Mouse (Mus musculus): ENCODE data around the gene Sgms1. TPM values are rescaled to one million over a fixed set of nuclear protein-coding genes. Genes with fewer than 3 reads are reported as not detected.
A peak's percentile ranks its signal among the peaks of the same experiment; 100 is the strongest.
"Not testable (repeated sequence)": the region's sequence is repeated elsewhere in the genome, so short reads cannot be mapped to it uniquely, and the experiment has no call there.

Gene Sgms1
- total RNA-seq, 2 experiments from 2014 or later, result 108 to 157 TPM

DNA sequence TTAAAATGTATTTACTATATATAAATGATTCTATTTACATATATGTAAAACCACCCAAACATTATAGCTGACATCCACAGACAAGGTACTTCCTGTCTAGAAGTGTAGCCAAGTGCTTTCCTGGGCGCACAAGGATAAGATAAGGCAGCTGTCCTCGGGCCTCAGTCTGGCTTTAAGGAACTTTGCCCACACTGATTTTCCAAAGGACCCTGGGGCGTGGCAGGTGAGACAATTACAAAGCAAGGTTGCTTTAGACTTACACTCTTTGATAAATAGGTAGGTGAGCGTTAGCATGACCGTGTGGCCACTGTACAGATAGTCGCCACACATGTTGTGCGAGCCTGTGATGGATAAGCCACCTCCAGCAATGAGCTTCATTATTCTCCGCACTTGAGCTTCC lies 260.2 kb downstream of the Sgms1 start:
- ATAC-seq (replicated peaks; ENCODE audit: low FRiP score, poor library complexity, severe bottlenecking), result no peak

DNA sequence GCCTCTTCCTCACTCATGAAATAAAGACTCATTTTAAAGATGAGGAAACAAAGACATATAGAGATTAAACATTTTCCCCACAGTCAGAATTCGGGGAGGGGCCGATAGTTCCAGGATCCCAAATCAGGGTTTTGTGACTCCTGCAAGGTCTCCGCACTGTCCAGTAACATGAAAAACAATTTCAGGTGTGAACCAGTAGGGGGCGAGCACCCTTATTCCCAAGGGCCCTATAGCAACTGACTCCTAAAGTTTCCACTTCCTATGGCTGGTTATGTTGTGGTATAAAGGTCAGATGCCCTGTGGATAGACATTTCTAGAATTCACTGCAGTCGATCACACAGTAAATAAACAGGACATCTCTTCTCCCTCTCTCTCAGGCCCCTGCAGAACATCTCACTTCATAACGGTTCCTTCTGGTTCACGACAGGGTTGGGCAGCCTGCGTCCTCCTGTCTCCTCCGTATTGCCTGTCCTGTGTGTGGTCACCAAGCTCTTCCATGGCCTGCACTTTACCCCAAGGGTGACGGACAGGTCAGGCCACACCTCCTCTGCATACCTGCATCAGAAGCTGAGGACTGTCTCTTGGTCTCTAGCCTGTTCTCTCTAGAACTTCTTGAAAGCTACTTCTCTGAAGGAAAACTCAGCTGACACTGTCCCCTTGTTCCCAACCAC lies 262.2 kb downstream of the Sgms1 start:
- ATAC-seq (replicated peaks; ENCODE audit: low FRiP score, poor library complexity, severe bottlenecking), result peak; percentile 57

DNA sequence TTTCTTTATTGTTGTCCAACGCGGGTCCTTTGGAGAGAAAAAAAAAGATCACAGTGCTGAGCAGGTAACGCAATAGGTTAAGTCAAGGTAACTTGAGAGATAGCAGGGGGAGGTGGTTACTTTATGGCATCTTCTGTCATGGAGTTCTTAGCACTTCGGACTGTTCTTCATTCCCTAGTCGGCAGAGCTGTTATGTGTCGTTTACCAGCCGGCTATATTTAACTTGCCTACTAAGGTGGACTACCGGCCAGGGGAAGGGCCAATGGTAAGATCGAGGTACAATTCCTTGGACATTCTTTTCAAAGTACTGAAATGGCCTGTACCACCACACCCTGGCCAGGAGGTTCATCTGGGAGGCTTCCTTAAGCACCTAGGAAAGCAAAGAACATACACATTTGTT lies 265.4 kb downstream of the Sgms1 start:
- ATAC-seq (replicated peaks; ENCODE audit: low FRiP score, poor library complexity, severe bottlenecking), result no peak

DNA sequence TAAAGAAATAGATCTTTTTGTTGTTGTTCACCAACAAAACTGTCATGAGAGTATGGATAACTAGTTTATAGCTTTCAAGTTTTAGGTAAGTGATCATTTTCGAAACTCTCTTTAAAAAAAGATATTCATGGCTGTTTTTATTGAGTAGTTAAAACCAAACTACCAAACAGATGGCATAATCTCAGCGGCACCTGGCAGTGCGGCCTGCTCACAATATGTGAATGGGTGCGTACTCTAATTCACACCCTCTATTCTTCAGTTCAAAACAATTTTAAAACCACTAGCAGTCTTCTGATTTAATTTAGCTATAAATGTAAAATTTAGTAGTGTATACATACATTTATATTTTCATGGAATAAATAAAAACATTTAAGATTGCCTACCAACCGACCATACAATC lies 266.3 kb downstream of the Sgms1 start:
- no peak for ATAC-seq (replicated peaks; ENCODE audit: low FRiP score, poor library complexity, severe bottlenecking)

DNA sequence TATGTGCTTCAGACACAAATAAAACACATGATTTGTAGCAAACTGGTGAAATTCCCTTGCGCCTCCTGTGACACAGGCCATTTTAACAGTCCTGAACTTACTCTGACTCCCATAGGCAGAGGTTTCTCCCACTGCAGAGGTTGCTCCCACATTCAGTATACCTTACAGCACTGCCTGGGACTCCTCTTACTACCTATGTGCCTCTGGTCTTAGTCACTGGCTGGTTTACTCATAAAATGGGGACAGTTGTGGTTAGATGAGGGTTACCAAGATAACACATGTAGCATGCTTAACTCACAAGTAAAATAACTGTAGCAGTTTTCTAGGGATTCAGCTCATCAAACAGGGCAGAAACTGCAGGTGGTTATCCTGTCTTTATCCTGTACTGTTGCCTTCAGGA lies 268.7 kb downstream of the Sgms1 start:
- no peak for ATAC-seq (replicated peaks; ENCODE audit: low FRiP score, poor library complexity, severe bottlenecking)

DNA sequence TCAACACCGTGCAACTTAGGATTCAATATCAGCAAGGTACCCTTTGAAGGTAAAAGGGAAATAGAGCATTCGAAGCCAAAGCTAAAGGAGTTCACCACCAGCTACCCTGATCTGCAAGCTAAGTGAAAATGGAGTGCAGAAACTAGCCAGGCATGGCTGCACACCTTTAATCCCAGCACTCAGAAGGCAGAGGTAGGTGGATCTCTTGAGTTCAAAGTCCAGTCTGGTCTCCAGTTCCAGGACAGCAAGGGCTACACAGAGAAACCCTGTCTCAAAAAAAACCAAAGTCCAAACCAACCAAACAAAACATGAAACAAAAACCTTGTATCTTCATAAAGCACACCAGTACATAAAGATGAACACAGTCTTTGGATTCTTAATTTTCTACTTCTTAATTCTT lies 269.8 kb downstream of the Sgms1 start:
- no peak for ATAC-seq (replicated peaks; ENCODE audit: low FRiP score, poor library complexity, severe bottlenecking)

DNA sequence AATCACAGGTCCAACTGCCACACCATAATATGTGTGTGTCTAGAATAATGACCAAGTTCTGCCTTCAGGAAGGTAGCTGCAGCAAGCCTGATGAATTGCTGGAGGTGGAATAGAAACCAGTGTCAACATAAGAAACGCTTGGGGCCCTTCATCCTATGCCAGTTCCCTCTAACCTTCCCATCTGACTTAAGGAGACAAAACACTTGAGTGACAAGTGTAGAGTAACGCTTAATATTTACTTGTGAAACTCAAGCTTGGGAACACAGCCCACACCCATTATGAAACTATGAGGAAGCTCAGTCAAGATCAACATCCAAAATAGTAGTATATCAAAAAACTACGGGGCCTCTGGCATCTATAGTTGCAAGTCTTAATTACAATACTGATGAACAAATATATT lies 271.0 kb downstream of the Sgms1 start:
- no peak for ATAC-seq (replicated peaks; ENCODE audit: low FRiP score, poor library complexity, severe bottlenecking)

DNA sequence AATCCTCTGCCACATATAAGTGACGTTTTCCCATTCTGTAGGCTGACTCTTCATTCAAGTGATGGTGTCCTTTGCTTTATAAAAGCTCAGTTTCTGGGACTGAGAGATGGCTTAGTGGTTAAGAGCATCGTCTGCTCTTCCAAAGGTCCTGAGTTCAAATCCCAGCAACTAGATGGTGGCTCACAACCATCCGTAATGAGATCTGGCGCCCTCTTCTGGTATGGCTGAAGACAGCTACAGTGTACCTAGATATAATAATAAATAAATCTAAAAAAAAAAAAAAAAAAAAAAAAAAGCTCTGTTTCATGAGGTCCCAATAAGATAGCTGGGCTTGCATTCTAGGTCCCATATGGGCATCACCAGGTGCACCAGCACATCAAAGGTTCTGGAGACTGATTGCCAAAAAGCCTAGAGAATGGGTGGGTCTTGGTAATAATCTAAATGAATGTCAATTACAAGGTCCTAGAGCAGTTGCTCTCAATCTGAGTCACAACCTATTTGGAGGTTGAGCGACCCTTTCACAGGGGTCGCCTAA lies 272.0 kb downstream of the Sgms1 start:
- no peak for ATAC-seq (replicated peaks; ENCODE audit: low FRiP score, poor library complexity, severe bottlenecking)

DNA sequence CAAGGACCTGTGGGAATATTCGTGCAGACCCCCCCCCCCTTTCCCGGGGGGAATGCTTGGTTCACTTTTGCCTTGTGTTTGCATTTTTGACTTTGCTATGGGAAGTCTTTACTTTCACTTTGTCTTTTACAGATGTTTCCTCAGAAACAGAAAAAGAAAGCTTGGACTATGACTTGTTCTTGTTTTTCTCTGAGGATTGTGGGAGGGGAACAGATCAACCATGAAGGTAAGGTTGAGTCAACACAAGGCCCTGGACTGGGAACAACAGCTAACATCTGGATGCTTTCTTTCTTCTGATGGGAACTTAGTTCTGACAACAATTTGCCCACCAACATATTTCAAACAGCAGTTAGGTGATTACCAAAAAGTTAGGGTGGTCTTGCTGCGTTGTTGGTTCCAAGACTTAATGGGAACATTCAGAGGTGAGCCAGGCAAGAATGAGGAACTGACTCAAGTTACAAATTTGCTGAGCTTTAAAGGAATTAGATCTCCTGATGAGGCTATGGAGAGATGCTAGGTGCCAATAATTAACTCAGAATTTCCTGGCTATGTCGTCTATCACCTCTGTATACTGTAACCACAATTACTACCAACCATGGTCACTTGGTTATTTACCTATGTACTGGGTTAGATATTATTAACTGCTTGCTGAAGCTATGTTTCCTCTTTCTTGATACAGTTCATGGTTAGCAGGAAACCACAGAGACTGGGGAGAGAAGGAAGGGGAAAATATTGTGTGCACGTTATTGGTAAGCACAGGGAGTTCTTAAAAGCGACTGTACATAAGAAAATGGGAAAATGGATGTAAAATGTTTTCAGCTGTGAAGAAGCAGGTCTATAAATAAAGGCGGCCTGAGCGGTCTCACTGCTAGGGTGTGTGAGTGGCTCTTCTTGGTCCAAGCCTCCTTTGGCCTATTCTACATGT lies 277.4 kb downstream of the Sgms1 start:
- ATAC-seq (replicated peaks; ENCODE audit: low FRiP score, poor library complexity, severe bottlenecking), result no peak

DNA sequence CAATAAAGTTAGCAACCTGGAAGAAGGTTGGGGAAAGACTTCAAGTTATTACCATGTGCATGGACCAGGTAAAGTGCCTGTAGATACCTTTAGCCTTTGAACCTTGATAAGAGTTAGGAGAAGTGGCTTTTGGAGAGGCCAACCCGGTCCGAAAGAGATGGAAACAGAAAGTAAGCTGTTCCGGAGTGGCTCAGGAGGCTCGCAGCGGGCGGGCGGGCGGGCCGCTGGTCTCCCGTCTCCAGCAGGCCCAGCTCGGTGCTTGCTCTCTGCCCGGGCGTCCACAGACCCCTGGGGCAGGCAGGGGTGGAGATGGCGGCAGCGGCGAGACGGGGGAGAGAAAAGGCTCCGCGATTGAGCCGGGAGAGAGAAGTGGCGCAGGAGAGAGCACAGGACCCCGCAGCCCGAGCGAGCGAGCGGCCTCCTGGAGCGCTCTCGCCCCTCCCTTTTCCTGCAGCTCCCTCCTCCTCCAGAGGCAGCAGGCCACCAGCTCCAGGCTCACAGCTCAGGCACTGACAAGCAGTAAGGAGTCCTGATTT lies 281.7 kb downstream of the Sgms1 start, which contains the start of gene Asah2:
Asah2 (minus strand) TSS at position 441 of the 536 bp plus-strand sequence.
- ATAC-seq (replicated peaks; ENCODE audit: low FRiP score, poor library complexity, severe bottlenecking), result peak; percentile 93

DNA sequence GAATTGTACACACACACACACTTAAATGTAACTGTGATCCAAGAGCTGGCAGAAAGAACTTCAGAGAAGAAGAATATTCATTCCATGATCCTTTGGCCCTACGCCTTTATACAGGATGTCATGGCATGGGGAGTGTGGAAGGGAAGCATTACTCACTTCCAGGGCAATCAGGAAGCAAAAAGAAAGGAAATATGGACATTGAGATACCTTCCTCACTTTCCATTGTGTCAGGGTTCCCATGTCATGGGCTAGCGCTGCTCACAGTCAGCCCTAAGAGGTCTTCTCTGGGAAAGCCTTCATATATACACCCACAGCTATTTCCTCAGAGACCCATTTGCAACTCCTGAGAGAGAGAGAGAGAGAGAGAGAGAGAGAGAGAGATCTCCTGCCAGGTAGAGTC lies 282.8 kb downstream of the Sgms1 start:
- no peak for ATAC-seq (replicated peaks; ENCODE audit: low FRiP score, poor library complexity, severe bottlenecking)

DNA sequence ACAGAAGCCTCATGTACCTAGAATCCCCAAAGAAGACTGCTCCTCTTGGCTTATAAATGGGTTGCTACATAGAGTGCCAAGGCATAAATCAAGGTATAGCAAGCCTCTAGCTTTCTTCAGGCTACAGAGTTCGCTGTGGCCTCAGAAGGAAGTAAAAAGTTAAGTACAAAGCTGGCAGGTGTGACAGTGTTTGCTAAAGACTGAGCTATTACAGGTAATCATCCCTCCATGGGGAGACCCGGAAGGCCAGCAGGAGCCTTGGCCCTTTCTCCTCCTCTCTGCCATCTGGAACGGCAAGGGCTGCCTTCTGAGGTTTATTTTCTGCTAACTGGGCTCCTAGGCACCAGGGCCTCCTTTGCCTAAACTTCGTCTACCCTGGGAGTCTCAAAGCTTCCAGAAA lies 285.3 kb downstream of the Sgms1 start:
- no peak for ATAC-seq (replicated peaks; ENCODE audit: low FRiP score, poor library complexity, severe bottlenecking)

DNA sequence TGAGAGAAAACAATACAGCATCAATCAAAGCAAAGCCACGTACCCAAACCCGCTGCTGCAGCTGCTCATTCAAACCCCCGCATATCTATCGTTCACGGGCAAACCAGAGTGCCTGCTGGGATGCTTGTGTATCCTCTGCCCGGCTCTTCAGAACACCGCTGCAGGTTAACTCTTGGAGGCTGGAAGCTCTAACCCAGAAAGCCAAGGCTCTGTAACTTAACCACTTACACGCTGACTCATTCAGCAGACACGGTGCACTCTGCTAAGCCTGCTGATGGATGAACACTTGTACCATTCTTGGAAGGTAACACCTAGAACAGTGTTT lies 286.6 kb downstream of the Sgms1 start:
- no peak for ATAC-seq (replicated peaks; ENCODE audit: low FRiP score, poor library complexity, severe bottlenecking)

DNA sequence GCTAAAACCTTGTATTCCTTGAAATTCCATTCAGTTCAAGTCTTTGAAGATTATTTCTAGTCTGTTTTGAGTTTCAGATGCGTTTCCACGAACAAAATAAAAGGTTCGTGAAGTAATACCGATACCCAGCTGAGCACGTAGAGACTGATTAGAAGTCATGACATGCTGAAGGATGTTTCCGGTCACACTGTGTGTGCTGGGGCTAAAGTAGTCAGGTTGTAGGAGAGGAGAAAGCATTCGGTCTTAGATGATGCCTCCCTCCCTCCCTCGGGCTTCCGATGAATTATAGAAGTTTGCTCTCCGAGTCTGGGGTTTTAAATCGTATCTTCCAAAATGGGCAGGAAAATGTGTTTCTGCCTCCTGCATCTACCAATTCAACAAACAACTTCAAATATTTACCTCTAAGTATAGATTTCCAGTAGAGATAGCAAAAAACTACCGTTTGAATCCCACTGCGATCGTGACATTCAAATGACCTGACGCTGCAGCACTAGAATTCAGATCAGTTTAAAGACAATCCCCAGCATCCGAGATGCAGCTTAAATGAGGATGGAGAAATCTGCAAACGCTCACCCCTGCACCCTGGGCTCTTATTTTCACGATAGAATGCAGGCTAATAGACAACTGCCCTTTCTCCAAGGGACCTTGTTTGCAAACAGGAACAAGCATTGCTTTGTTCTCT lies 287.1 kb downstream of the Sgms1 start:
- ATAC-seq (replicated peaks; ENCODE audit: low FRiP score, poor library complexity, severe bottlenecking), result no peak

DNA sequence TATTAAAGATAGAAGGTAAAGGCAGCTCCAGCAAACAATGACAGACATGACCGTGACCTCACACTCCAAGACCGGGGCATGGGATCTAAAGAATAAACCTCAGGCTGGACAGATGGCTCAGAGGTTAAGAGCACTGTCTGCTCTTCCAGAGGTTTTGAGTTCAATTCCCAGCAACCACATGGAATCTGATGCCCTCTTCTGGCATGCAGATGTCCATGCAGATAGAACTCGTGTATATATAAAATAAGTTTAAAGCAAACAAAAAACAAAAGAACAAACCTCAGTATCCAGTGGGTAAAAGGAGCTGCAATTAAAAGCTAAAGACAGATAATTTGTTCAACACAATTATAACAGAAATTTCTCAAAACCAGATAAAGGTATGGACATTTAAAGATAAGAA lies 290.9 kb downstream of the Sgms1 start:
- ATAC-seq (replicated peaks; ENCODE audit: low FRiP score, poor library complexity, severe bottlenecking), result no peak

DNA sequence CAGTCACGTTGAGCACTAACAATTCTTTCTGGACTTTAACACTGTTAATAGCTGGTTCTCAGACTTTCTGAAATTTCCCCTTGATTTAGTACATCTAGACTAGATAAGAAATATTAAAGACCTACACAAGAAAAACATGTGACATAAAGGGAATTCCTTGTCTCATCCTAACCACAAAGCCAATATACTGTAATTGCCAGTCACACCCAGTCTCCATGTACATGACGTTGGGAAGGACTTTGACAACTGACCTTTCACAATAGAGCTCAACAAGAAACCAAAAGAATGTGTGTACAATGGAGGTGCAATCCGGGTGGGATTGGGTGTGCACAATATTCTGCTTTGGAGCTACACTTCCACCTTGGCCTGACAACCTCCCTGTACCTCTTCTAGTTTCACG lies 297.2 kb downstream of the Sgms1 start:
- ATAC-seq (replicated peaks; ENCODE audit: low FRiP score, poor library complexity, severe bottlenecking), result no peak

DNA sequence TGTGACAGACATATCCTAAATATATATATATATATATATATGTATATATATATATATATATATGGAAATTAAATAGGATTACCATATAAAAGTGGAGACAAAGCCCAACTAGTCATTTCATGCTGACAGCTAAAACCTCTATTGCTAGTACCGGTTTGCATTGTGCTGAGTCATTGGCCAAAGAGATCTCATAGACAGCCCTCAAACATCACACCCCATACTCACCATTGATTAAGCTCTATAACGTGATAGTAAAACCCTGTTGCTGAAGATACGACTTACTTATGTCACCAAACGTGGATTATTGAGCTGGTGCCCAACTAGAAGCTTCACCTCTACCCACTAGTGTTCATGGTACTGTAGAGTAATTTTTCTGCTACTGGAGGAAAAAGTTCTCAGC lies 298.7 kb downstream of the Sgms1 start:
- ATAC-seq (replicated peaks; ENCODE audit: low FRiP score, poor library complexity, severe bottlenecking), result peak; percentile 77

DNA sequence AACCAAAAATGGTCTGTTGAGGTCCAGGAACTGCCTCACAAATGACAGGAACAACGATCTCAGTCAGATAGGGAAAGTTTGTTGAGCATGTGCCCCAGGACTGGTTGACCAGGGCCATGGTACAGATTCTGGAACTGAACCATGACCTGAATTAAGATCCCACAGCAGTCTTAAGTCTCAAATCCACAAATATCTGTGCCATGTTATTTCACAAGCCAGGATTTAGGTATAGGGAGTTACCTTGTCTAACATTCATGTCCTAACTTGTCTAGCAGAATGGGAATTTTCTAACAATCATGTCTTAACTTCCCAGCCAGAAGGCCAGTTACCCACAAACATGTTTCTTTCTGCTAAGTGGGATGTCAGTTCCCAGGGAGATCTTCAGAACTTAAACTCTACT lies 300.9 kb downstream of the Sgms1 start:
- no peak for ATAC-seq (replicated peaks; ENCODE audit: low FRiP score, poor library complexity, severe bottlenecking)

DNA sequence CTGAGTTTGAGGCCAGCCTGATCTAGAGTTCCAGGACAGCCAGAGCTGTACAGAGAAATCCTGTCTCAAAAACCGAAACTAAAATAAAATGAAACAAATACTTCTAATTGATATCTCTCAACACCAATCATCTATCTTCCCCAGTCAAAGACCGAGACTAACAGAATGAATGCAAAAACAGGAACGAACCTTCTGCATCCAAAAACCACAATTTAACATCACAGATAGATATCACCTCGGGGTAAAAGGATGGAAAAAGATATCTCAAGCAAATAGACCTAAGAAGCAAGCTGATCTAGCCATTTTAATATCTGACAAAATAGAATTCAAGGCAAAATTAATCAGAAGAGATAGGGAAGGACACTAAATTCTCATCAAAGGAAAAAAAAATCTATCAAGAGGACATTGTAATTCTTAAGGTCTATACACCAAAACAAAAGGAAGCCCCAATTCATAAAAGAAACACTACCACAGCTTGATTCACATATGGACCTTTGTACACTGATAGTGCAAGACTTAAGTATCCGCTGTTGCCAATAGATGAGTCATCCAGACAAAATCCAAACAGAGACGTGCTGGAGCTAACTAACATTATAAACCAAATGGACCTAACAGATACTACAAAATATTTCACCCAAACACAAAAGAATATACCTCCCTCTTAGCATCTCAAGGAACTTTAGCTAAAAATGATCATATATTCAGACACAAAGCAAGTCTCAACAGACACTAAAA lies 301.6 kb downstream of the Sgms1 start:
- no peak for ATAC-seq (replicated peaks; ENCODE audit: low FRiP score, poor library complexity, severe bottlenecking)

DNA sequence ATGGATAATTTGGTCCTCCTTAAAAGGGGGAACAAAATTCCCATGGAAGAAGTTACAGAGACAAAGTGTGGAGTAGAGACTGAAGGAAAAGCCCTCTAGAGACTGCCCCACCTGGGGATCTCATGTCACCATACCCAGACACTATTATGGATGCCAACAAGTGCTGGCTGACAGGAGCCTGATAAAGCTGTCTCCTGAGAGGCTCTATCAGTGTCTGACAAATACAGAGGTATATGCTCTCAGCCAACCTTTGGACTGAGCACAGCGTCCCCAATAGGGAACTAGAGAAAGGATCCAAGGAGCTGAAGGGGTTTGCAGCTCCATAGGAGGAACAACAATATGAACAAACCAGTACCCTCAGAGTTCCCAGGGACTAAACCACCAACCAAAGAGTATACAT lies 304.7 kb downstream of the Sgms1 start:
- not testable (repeated sequence) for ATAC-seq (replicated peaks; ENCODE audit: low FRiP score, poor library complexity, severe bottlenecking)

All from erythroid progenitor cell, adult 5-6 weeks (primary cell).